Mouse (Mus musculus): ENCODE measurements around the gene Ncapd2. TPM values are rescaled to one million over a fixed set of nuclear protein-coding genes. Genes with fewer than 3 reads are reported as not detected.

The Ncapd2 gene
- 100 to 1,000 TPM; 220 to 231 TPM for total RNA-seq (2023)

GRCm38 (mm10) chr6:125191332-125192015 is at the start of gene Ncapd2, which contains the start of gene Mrpl51:
Ncapd2 (minus strand) TSS chr6:125191701.
Mrpl51 (plus strand) TSS chr6:125191801.

GRCm38 (mm10) chr6:125236782-125237181 is 45.3 kb upstream of the Ncapd2 start, which contains the start of gene Cd27:
Cd27 (minus strand) TSS chr6:125237010.

DNA sequence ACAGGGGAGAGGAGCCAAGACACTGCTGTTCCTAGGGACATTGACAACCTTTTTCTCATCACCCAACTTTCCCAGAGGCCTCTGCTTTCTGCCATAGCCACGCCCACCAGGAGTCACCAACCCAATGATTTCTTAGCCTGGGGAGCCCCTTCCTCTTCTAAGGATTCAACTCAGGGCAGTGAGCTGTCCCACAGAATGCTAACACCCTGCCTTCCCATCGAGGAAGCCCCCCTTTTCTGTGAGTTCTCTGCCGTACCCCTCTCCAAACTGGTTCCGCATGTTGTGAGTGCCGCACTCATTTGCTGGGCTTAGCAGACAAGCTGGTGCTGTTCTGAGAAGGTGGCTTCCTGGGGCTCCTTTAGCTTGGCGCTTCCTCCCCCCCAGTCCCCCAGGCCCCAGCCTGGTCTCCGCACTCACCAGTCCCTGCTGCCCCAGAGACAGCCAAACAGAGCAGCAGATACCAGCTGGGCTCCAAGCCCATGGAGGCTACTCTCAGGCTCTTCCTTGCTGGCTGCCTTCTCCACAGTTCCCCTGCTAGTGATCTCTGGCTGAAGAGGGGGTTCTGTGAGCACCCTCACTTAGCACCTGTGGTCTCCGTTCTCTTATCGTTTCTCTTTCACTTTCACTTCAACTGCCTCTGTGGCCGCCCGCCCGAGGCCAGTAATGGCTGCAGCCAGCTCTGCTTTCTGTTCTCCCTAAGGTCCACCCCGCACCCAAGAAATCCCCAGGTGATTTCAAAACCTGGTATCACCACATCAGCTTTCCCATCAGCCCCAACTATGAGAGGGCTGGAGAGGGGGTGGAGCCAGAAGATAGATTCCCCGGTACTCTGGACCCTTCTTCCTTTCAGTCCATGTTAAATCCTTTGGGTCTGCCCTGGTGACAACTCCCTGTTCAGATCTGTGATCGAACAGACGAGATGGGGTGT is 39.9 kb upstream of the Ncapd2 start, which contains the start of gene Tapbpl:
TSS of gene Tapbpl (minus strand) at position 744 of the 928 bp plus-strand sequence.

DNA sequence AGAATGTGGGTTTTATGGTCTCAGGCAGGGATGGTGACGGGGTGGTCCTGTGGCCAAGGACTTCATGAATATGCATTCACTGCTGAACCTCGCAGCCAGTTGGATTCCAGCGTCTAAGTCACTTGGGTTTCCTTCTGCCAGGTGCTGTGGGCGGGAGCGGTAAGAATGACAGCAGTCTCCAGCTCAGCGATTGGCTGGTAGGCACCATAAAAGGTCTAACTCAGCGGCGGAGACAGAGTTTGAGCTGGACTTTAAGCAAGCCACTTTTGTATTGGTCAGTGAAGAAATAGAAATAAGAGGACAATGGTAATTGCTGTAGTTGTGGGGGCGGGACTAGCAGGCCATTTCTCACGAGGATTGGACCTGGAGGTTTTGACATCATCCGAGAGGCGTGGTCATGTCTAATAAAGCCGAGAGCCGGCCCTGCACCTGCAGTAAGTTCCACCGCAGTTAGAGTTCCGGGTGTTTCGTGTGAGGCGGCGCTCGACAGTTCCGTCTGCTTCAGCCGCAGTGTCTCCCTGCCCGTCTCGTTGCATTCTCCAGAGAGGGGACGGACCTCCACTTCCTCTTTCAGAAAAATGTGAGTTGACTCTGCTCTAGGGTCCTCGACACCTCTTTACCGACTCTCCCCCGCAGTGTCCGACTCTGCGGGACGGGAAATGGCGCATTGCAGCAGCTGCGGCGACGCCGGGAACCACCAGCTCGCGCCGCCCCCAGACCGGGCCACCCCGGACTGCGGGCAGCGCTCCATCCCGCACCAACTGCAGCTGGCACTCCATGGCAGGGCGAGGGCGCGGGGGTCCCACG is 23.9 kb upstream of the Ncapd2 start, which contains the start of gene Vamp1:
TSS of gene Vamp1 (plus strand) at position 404 of the 807 bp plus-strand sequence.

DNA sequence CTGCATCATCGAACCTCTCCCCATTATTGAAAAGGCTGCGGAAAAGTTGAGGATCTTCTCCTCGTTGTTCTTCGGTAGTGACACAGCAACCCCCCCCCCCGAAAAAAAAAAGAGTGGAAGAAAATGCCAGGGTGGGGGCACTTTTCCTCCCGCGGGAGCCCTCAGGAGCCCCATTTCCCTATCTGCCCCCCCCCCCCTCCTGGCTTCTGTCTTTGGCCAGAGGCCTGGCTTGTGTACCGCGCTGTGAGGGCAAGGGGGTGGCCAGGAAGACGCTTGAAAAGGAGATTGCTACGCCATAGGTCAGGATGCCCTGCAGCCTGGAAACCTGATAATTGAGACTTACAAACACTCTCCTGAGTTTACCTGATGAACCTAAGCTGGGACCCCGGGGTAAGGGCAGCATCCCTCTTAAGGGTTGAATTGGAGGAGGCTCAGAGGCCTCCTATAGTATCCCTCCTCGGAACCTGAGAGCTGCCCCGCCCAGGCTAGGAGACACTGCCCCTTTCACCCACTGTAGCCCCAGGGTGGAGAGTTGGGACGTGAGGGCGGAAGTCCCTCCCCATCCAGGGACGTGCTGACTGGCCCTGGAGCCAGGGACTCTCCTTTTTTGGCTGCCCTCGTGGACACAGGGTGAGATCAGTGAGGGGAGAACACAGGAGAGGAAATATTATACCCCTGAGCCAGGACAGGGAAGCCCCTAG is 25.3 kb downstream of the Ncapd2 start, which contains the start of gene Gapdh:
TSS of gene Gapdh (minus strand) at position 417 of the 701 bp plus-strand sequence.

DNA sequence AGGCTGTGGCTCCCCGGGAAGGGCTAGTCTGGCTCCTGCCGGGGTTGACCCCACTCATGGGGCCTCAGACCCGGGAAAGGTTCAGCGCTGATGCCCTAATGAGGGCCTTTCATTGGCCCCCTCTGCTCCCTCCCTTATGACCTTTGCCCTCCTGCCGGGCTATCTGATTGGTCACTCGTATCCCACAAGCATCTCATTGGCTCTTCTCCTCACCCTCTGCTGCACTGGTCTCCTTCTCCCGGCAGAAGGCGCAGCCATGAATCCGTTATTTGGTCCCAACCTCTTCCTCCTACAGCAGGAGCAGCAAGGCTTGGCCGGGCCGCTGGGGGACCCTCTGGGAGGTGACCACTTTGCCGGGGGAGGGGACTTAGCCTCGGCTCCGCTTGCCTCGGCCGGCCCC is 46.5 kb downstream of the Ncapd2 start, which contains the start of gene Iffo1:
TSS of gene Iffo1 (plus strand) at position 241 of the 400 bp plus-strand sequence.

GRCm38 (mm10) chr6:125131302-125132156 is 60.0 kb downstream of the Ncapd2 start, which contains the start of gene Nop2:
Nop2 (plus strand) TSS chr6:125131909.

Other genes starting within 250 kb of the Ncapd2 start
- gene Cops7a, start 226.2 kb downstream of the Ncapd2 start, total RNA-seq (2023), result 10 to 100 TPM; 19.9 to 22.1 TPM
- gene Pianp, start 195.0 kb downstream of the Ncapd2 start, total RNA-seq (2023), result not detected
- gene Zfp384, start 182.6 kb downstream of the Ncapd2 start, total RNA-seq (2023), result 10 to 100 TPM; 68.3 to 71.3 TPM
- 10 to 100 TPM; 63.2 to 66.2 TPM for gene Ing4, start 151.9 kb downstream of the Ncapd2 start, total RNA-seq (2023)
- gene Acrbp, start 142.0 kb downstream of the Ncapd2 start, total RNA-seq (2023), result 10 to 100 TPM; 14.2 to 19.9 TPM
- 10 to 100 TPM; 11.4 to 13.2 TPM for gene Lpar5, start 123.8 kb downstream of the Ncapd2 start, total RNA-seq (2023)
- 100 to 1,000 TPM; 177 to 182 TPM for gene Chd4, start 95.7 kb downstream of the Ncapd2 start, total RNA-seq (2023)
- gene Nop2, start 59.8 kb downstream of the Ncapd2 start, total RNA-seq (2023), result 10 to 100 TPM; 17.7 to 18.4 TPM
- gene Iffo1, start 46.5 kb downstream of the Ncapd2 start, total RNA-seq (2023), result 10 to 100 TPM; 34.7 to 35.5 TPM
- gene Gapdh, start 25.2 kb downstream of the Ncapd2 start, total RNA-seq (2023), result 1,000 to 10,000 TPM; 1,411 to 1,465 TPM
- 10 to 100 TPM; 54.5 to 57.4 TPM for gene Mrpl51, start 100 bp upstream of the Ncapd2 start, total RNA-seq (2023)
- 10 to 100 TPM; 20.0 to 23.2 TPM for gene Vamp1, start 23.9 kb upstream of the Ncapd2 start, total RNA-seq (2023)
- 10 to 100 TPM; 11.2 to 13.5 TPM for gene Tapbpl, start 40.2 kb upstream of the Ncapd2 start, total RNA-seq (2023)
- gene Cd27, start 45.3 kb upstream of the Ncapd2 start, total RNA-seq (2023), result 1 to 10 TPM in 1 of 2 experiments, not detected in 1; 1.7 TPM
- not detected for gene Tuba3a, start 94.3 kb upstream of the Ncapd2 start, total RNA-seq (2023)
- 10 to 100 TPM; 46.0 to 64.6 TPM for gene Ltbr, start 122.2 kb upstream of the Ncapd2 start, total RNA-seq (2023)
- 10 to 100 TPM; 10.3 to 10.4 TPM for gene Scnn1a, start 129.0 kb upstream of the Ncapd2 start, total RNA-seq (2023)
- gene Tnfrsf1a, start 157.7 kb upstream of the Ncapd2 start, total RNA-seq (2023), result 100 to 1,000 TPM; 235 to 287 TPM
- not detected for gene Plekhg6, start 189.1 kb upstream of the Ncapd2 start, total RNA-seq (2023)